Mouse (Mus musculus): Measurements from ENCODE around the gene Tectb. TPM values are rescaled to one million over a fixed set of nuclear protein-coding genes. Genes with fewer than 3 reads are reported as not detected.

The Tectb gene
- polyA plus RNA-seq, 1 experiment from 2014 or later, result 0.08 TPM

- Histone ChIP-seq H3K27me3 (replicated peaks) (no peaks in the 10 kb centered on the region), H3K9ac (peak overlapping the region; percentile 41), H3K27ac (no peak overlapping the region), H3K4me3 (replicated peaks) (peak overlapping the region; percentile 38), H3K4me2 (replicated peaks) (peak overlapping the region; percentile 70), H3K36me3 (no peaks in the 10 kb centered on the region), H3K4me1 (replicated peaks) (peaks cover 13% of the 10 kb centered on the region), H3K9me3 (no peaks in the 10 kb centered on the region)
- WGBS, result 4% methylated on average over 20 of the region's 20 CpGs
- ATAC-seq, result peak; percentile 70
Measured at GRCm38 (mm10) chr19:55218192-55218739, 37.7 kb downstream of the Tectb start.

GRCm38 (mm10) chr19:55218741-55219221 lies 38.2 kb downstream of the Tectb start:
- WGBS, result 22% methylated on average over 12 of the region's 12 CpGs
- peak overlapping the region; percentile 70 for H3K4me2 ChIP-seq (replicated peaks)
- peak overlapping the region; percentile 38 for H3K4me3 ChIP-seq (replicated peaks)
- no peak overlapping the region for H3K27ac ChIP-seq
- H3K9me3 ChIP-seq, result no peaks in the 10 kb centered on the region
- H3K9ac ChIP-seq, result peak overlapping the region; percentile 41
- H3K27me3 ChIP-seq (replicated peaks), result no peaks in the 10 kb centered on the region
- peak; percentile 71 for ATAC-seq
- H3K36me3 ChIP-seq, result no peaks in the 10 kb centered on the region
- peaks cover 13% of the 10 kb centered on the region for H3K4me1 ChIP-seq (replicated peaks)

GRCm38 (mm10) chr19:55219359-55219758 lies 38.8 kb downstream of the Tectb start:
- Histone ChIP-seq H3K27me3 (replicated peaks) (no peaks in the 10 kb centered on the region), H3K4me3 (replicated peaks) (no peak overlapping the region), H3K4me1 (replicated peaks) (peaks cover 12% of the 10 kb centered on the region; the same call in 1 of the 2 replicates), H3K9me3 (no peaks in the 10 kb centered on the region), H3K9ac (no peak overlapping the region), H3K27ac (no peak overlapping the region), H3K4me2 (replicated peaks) (no peak overlapping the region), H3K36me3 (no peaks in the 10 kb centered on the region)
- ATAC-seq, result 0 out of 2 replicates have a peak, but pooled peaks have one; percentile 27
- 71% methylated on average over 8 of the region's 8 CpGs for WGBS

- Histone ChIP-seq H3K4me3 (replicated peaks) (no peak overlapping the region), H3K9ac (no peak overlapping the region), H3K27me3 (replicated peaks) (no peaks in the 10 kb centered on the region), H3K9me3 (no peaks in the 10 kb centered on the region), H3K4me2 (replicated peaks) (no peak overlapping the region), H3K36me3 (no peaks in the 10 kb centered on the region), H3K27ac (no peak overlapping the region), H3K4me1 (replicated peaks) (peaks cover 10% of the 10 kb centered on the region; the same call in 1 of the 2 replicates)
- ATAC-seq, result no peak
- WGBS, result 80% methylated on average over 6 of the region's 6 CpGs
Measured at GRCm38 (mm10) chr19:55221208-55221607, 40.7 kb downstream of the Tectb start.

GRCm38 (mm10) chr19:55222268-55222667 lies 41.7 kb downstream of the Tectb start:
- H3K4me1 ChIP-seq (replicated peaks), result peaks cover 10% of the 10 kb centered on the region; the same call in 1 of the 2 replicates
- no peaks in the 10 kb centered on the region for H3K9me3 ChIP-seq
- H3K4me2 ChIP-seq (replicated peaks), result no peak overlapping the region
- ATAC-seq, result no peak
- no peak overlapping the region for H3K9ac ChIP-seq
- 89% methylated on average over 9 of the region's 9 CpGs for WGBS
- H3K27ac ChIP-seq, result no peak overlapping the region
- no peaks in the 10 kb centered on the region for H3K27me3 ChIP-seq (replicated peaks)
- no peak overlapping the region for H3K4me3 ChIP-seq (replicated peaks)
- H3K36me3 ChIP-seq, result no peaks in the 10 kb centered on the region

GRCm38 (mm10) chr19:55226621-55227020 lies 46.1 kb downstream of the Tectb start:
- ATAC-seq, result no peak

GRCm38 (mm10) chr19:55227135-55227534 lies 46.6 kb downstream of the Tectb start:
- no peak for ATAC-seq
- WGBS, result 81% methylated on average over 7 of the region's 7 CpGs
- H3K4me3 ChIP-seq (replicated peaks), result no peak overlapping the region

More at GRCm38 (mm10) chr19:55226621-55227020, 46.1 kb downstream of the Tectb start:
- H3K4me3 ChIP-seq (replicated peaks), result no peak overlapping the region
- WGBS, result 75% methylated on average over 5 of the region's 5 CpGs
- no peak overlapping the region for H3K27ac ChIP-seq
- H3K4me2 ChIP-seq (replicated peaks), result no peak overlapping the region
- H3K27me3 ChIP-seq (replicated peaks), result no peaks in the 10 kb centered on the region
- no peaks in the 10 kb centered on the region for H3K36me3 ChIP-seq
- no peak overlapping the region for H3K9ac ChIP-seq
- no peaks in the 10 kb centered on the region for H3K9me3 ChIP-seq
- no peaks in the 10 kb centered on the region for H3K4me1 ChIP-seq (replicated peaks)

GRCm38 (mm10) chr19:55231081-55231480 lies 50.5 kb downstream of the Tectb start:
- no peaks in the 10 kb centered on the region for H3K36me3 ChIP-seq
- H3K9me3 ChIP-seq, result no peaks in the 10 kb centered on the region
- WGBS, result 75% methylated on average over 10 of the region's 10 CpGs
- no peak overlapping the region for H3K9ac ChIP-seq
- ATAC-seq, result no peak
- H3K27me3 ChIP-seq (replicated peaks), result no peaks in the 10 kb centered on the region
- no peaks in the 10 kb centered on the region for H3K4me1 ChIP-seq (replicated peaks)
- no peak overlapping the region for H3K27ac ChIP-seq
- H3K4me2 ChIP-seq (replicated peaks), result no peak overlapping the region
- no peak overlapping the region for H3K4me3 ChIP-seq (replicated peaks)

More at GRCm38 (mm10) chr19:55227135-55227534, 46.6 kb downstream of the Tectb start:
- no peak overlapping the region for H3K4me2 ChIP-seq (replicated peaks)
- H3K27ac ChIP-seq, result no peak overlapping the region
- no peaks in the 10 kb centered on the region for H3K4me1 ChIP-seq (replicated peaks)
- no peak overlapping the region for H3K9ac ChIP-seq
- no peaks in the 10 kb centered on the region for H3K36me3 ChIP-seq
- no peaks in the 10 kb centered on the region for H3K27me3 ChIP-seq (replicated peaks)
- no peaks in the 10 kb centered on the region for H3K9me3 ChIP-seq

- no peaks in the 10 kb centered on the region for H3K27me3 ChIP-seq (replicated peaks)
- H3K4me1 ChIP-seq (replicated peaks), result no peaks in the 10 kb centered on the region
- no peaks in the 10 kb centered on the region for H3K9me3 ChIP-seq
- H3K4me2 ChIP-seq (replicated peaks), result no peak overlapping the region
- no peak overlapping the region for H3K4me3 ChIP-seq (replicated peaks)
- ATAC-seq, result peak; percentile 94
- 0 out of 2 replicates have a peak overlapping the region, but pooled peaks have one; percentile 29 for H3K27ac ChIP-seq
- no peaks in the 10 kb centered on the region for H3K36me3 ChIP-seq
- 49% methylated on average over 8 of the region's 8 CpGs for WGBS
- no peak overlapping the region for H3K9ac ChIP-seq
Measured at GRCm38 (mm10) chr19:55232136-55232535, 51.6 kb downstream of the Tectb start.

GRCm38 (mm10) chr19:55236026-55236425 lies 55.5 kb downstream of the Tectb start:
- WGBS, result 28% methylated on average over 2 of the region's 2 CpGs
- Histone ChIP-seq H3K4me1 (replicated peaks) (no peaks in the 10 kb centered on the region), H3K36me3 (no peaks in the 10 kb centered on the region), H3K9me3 (no peaks in the 10 kb centered on the region), H3K4me3 (replicated peaks) (no peak overlapping the region), H3K4me2 (replicated peaks) (no peak overlapping the region), H3K27ac (no peak overlapping the region), H3K27me3 (replicated peaks) (no peaks in the 10 kb centered on the region), H3K9ac (no peak overlapping the region)
- ATAC-seq, result no peak

GRCm38 (mm10) chr19:55236564-55236963 lies 56.0 kb downstream of the Tectb start:
- H3K9me3 ChIP-seq, result no peaks in the 10 kb centered on the region
- ATAC-seq, result no peak
- H3K27me3 ChIP-seq (replicated peaks), result no peaks in the 10 kb centered on the region
- 77% methylated on average over 5 of the region's 5 CpGs for WGBS
- no peak overlapping the region for H3K9ac ChIP-seq
- H3K4me3 ChIP-seq (replicated peaks), result no peak overlapping the region
- H3K4me1 ChIP-seq (replicated peaks), result no peaks in the 10 kb centered on the region
- no peak overlapping the region for H3K4me2 ChIP-seq (replicated peaks)
- no peaks in the 10 kb centered on the region for H3K36me3 ChIP-seq
- H3K27ac ChIP-seq, result no peak overlapping the region

- Histone ChIP-seq H3K27ac (no peak overlapping the region), H3K4me3 (replicated peaks) (no peak overlapping the region), H3K9ac (no peak overlapping the region), H3K27me3 (replicated peaks) (no peaks in the 10 kb centered on the region), H3K36me3 (no peaks in the 10 kb centered on the region), H3K9me3 (no peaks in the 10 kb centered on the region), H3K4me1 (replicated peaks) (peaks cover 1% of the 10 kb centered on the region), H3K4me2 (replicated peaks) (no peak overlapping the region)
- no peak for ATAC-seq
- 57% methylated on average over 6 of the region's 6 CpGs for WGBS
Measured at GRCm38 (mm10) chr19:55239766-55240426, 59.4 kb downstream of the Tectb start.

All from intestine, embryonic 15.5 days (tissue).